ENCODE assay signal across 8 mouse cellular contexts in genomic region chr5:31153516-31154151, GRCm38 (mm10). TPM values are rescaled to one million over a fixed set of nuclear protein-coding genes. Genes with fewer than 3 reads are reported as not detected.
A peak's percentile ranks its signal among the peaks of the same experiment; 100 is the strongest.
DNase-seq lines count a peak whose midpoint lies in the region; ATAC-seq and TF ChIP-seq lines count a peak whose summit lies in the region.

No protein-coding gene starts in this region.

- peaks cover 13% of the 10 kb centered on the region; the same call in 1 of the 2 replicates for H3K36me3 ChIP-seq in forebrain, embryonic 11.5 days (ENCODE audit: control insufficient read depth, insufficient read depth, low read length)
- H3K36me3 ChIP-seq in hindbrain, embryonic 10.5 days, result peaks cover 62% of the 10 kb centered on the region
- peaks cover 33% of the 10 kb centered on the region for H3K36me3 ChIP-seq in lung, embryonic 15.5 days
- H3K36me3 ChIP-seq in stomach, postnatal 0 days (ENCODE audit: control insufficient read depth, insufficient read depth, low read length), result peaks cover 10% of the 10 kb centered on the region; the same call in 1 of the 2 replicates

- no peaks in the 10 kb centered on the region for H3K9me3 ChIP-seq in forebrain, embryonic 11.5 days (ENCODE audit: control insufficient read depth, low read length)
- H3K9me3 ChIP-seq in hindbrain, embryonic 10.5 days, result no peaks in the 10 kb centered on the region
- H3K9me3 ChIP-seq in lung, embryonic 15.5 days, result no peaks in the 10 kb centered on the region
- H3K9me3 ChIP-seq in stomach, postnatal 0 days (ENCODE audit: control insufficient read depth, low read length), result no peaks in the 10 kb centered on the region

- no peaks in the 10 kb centered on the region for H3K27me3 ChIP-seq in forebrain, embryonic 11.5 days (ENCODE audit: control insufficient read depth, insufficient read depth, low read length)
- H3K27me3 ChIP-seq in hindbrain, embryonic 10.5 days (ENCODE audit: insufficient read depth, poor library complexity, severe bottlenecking), result no peaks in the 10 kb centered on the region
- H3K27me3 ChIP-seq in lung, embryonic 15.5 days, result no peaks in the 10 kb centered on the region
- no peaks in the 10 kb centered on the region for H3K27me3 ChIP-seq in stomach, postnatal 0 days (ENCODE audit: control insufficient read depth, insufficient read depth, low read length)

- intact Hi-C loops in left cerebral cortex, adult 2 months (cut with DNase I), result loop anchor here (1.0 kb wide), 1 partner anchor 26 kb away; the partner anchor contains the start of gene Gm29609
- intact Hi-C loops in left cerebral cortex, postnatal 25 days (cut with DNase I), result no loop called here

- H3K9ac ChIP-seq in forebrain, embryonic 11.5 days (ENCODE audit: low read length), result peak overlapping the region; percentile 72
- peak overlapping the region; percentile 80 for H3K9ac ChIP-seq in lung, embryonic 15.5 days
- H3K9ac ChIP-seq in stomach, postnatal 0 days (ENCODE audit: low read length), result peak overlapping the region; percentile 76

- TF ChIP-seq CTCF in left cerebral cortex, adult 2 months (IDR thresholded peaks at IDR 0.05), result no peak
- TF ChIP-seq CTCF in stomach, postnatal 0 days (IDR thresholded peaks at IDR 0.05; ENCODE audit: low read depth), result no peak

- DNase-seq in left cerebral cortex, adult 2 months (ENCODE audit: extremely low spot score in 1 of 2, low spot score in 2 of 2), result no peak
- no peak for DNase-seq in left cerebral cortex, postnatal 25 days (ENCODE audit: low spot score in 2 of 2)
- no peak for DNase-seq in forebrain, embryonic 11.5 days (ENCODE audit: low spot score)
- no peak for DNase-seq in hindbrain, embryonic 10.5 days (ENCODE audit: low spot score)
- DNase-seq in stomach, postnatal 0 days (ENCODE audit: low spot score), result no peak
- DNase-seq in adrenal gland, postnatal 4 days (ENCODE audit: low spot score in 2 of 2), result no peak

- H3K27ac ChIP-seq in left cerebral cortex, adult 2 months, result peak overlapping the region; percentile 86
- H3K27ac ChIP-seq in forebrain, embryonic 11.5 days (ENCODE audit: low read depth, low read length), result no peak overlapping the region
- H3K27ac ChIP-seq in hindbrain, embryonic 10.5 days, result peak overlapping the region; percentile 87
- H3K27ac ChIP-seq in lung, embryonic 15.5 days, result peak overlapping the region; percentile 78; the same call in 1 of the 2 replicates
- no peak overlapping the region for H3K27ac ChIP-seq in stomach, postnatal 0 days (replicated peaks)

- peak overlapping the region; percentile 88 for H3K4me3 ChIP-seq in left cerebral cortex, adult 2 months
- H3K4me3 ChIP-seq in forebrain, embryonic 11.5 days (ENCODE audit: low read depth, low read length), result peak overlapping the region; percentile 58
- peak overlapping the region; percentile 69 for H3K4me3 ChIP-seq in hindbrain, embryonic 10.5 days
- H3K4me3 ChIP-seq in lung, embryonic 15.5 days, result peak overlapping the region; percentile 75
- H3K4me3 ChIP-seq in stomach, postnatal 0 days (ENCODE audit: low read depth, low read length), result peak overlapping the region; percentile 64

- 41% methylated on average over 6 of the region's 6 CpGs for WGBS in forebrain, embryonic 11.5 days
- 42% methylated on average over 6 of the region's 6 CpGs for WGBS in hindbrain, embryonic 10.5 days
- 31% methylated on average over 6 of the region's 6 CpGs for WGBS in lung, embryonic 15.5 days
- WGBS in stomach, postnatal 0 days, result 23% methylated on average over 6 of the region's 6 CpGs

- peaks cover 5% of the 10 kb centered on the region; the same call in 1 of the 2 replicates for H3K4me1 ChIP-seq in forebrain, embryonic 11.5 days (replicated peaks; ENCODE audit: control insufficient read depth, insufficient read depth, low read length)
- peaks cover 13% of the 10 kb centered on the region for H3K4me1 ChIP-seq in hindbrain, embryonic 10.5 days (replicated peaks)
- peaks cover 16% of the 10 kb centered on the region for H3K4me1 ChIP-seq in lung, embryonic 15.5 days
- peaks cover 4% of the 10 kb centered on the region; the same call in 1 of the 2 replicates for H3K4me1 ChIP-seq in stomach, postnatal 0 days (replicated peaks; ENCODE audit: control insufficient read depth, insufficient read depth)

- H3K4me2 ChIP-seq in forebrain, embryonic 11.5 days (ENCODE audit: low read depth, low read length, severe bottlenecking), result peak overlapping the region; percentile 94
- H3K4me2 ChIP-seq in lung, embryonic 15.5 days, result peak overlapping the region; percentile 86
- H3K4me2 ChIP-seq in stomach, postnatal 0 days (replicated peaks; ENCODE audit: low read depth), result peak overlapping the region; percentile 65

- TF ChIP-seq EP300 in stomach, postnatal 0 days (optimal IDR thresholded peaks at IDR 0.05), result no peak

- ATAC-seq in forebrain, embryonic 11.5 days (replicated peaks; ENCODE audit: low FRiP score), result peak; percentile 31
- ATAC-seq in lung, embryonic 15.5 days (ENCODE audit: borderline replicate concordance, extremely low read depth, low FRiP score, low TSS enrichment), result peak; percentile 15; the same call in 1 of the 2 replicates
- peak; percentile 21; the same call in 1 of the 2 replicates for ATAC-seq in stomach, postnatal 0 days (ENCODE audit: low FRiP score, low TSS enrichment)
- ATAC-seq in megakaryocyte progenitor cell, adult 5-6 weeks (replicated peaks; ENCODE audit: poor library complexity), result no peak

RNA-seq across cellular contexts. Expression of gene Mpv17, which starts 0.4 kb away (rescaled TPM):
- total RNA-seq in left cerebral cortex, adult 2 months (2021), result 10 to 100 TPM; 47.8 to 49.2 TPM
- 10 to 100 TPM; 47.5 to 48.6 TPM for total RNA-seq in left cerebral cortex, postnatal 25 days (2021)
- 56.3 and 57.5 TPM in 2 replicates for polyA plus RNA-seq in forebrain, embryonic 11.5 days (2014; fragmentation: Nextera tagmentation; extraction: Ambion mirVana)
- polyA plus RNA-seq in hindbrain, embryonic 10.5 days (2016; fragmentation: Nextera tagmentation; extraction: Ambion mirVana), result 59.2 and 60.7 TPM in 2 replicates
- polyA plus RNA-seq in lung, embryonic 15.5 days (2015; fragmentation: Nextera tagmentation; extraction: Ambion mirVana), result 51.3 and 60.6 TPM in 2 replicates
- polyA plus RNA-seq in stomach, postnatal 0 days (2015; fragmentation: Nextera tagmentation; extraction: Ambion mirVana), result 29.4 and 29.6 TPM in 2 replicates
- 10 to 100 TPM; 51.9 to 52.7 TPM for total RNA-seq in adrenal gland, postnatal 4 days (2021)
- 27.1 and 35.3 TPM in 2 replicates for total RNA-seq in megakaryocyte progenitor cell, adult 5-6 weeks (2015)
- total RNA-seq in megakaryocyte progenitor cell, adult 5-6 weeks (2017), result 18.0 and 32.8 TPM in 2 replicates

RNA-seq across cellular contexts. Expression of gene Ucn, which starts 15.0 kb away (rescaled TPM):
- total RNA-seq in left cerebral cortex, adult 2 months (2021), result 1 to 10 TPM; 1.3 to 1.8 TPM
- total RNA-seq in left cerebral cortex, postnatal 25 days (2021), result 1 to 10 TPM; 1.5 to 2.2 TPM
- polyA plus RNA-seq in forebrain, embryonic 11.5 days (2014; fragmentation: Nextera tagmentation; extraction: Ambion mirVana), result not detected in 2 replicates
- polyA plus RNA-seq in hindbrain, embryonic 10.5 days (2016; fragmentation: Nextera tagmentation; extraction: Ambion mirVana), result not detected in 2 replicates
- polyA plus RNA-seq in lung, embryonic 15.5 days (2015; fragmentation: Nextera tagmentation; extraction: Ambion mirVana), result not detected in 2 replicates
- polyA plus RNA-seq in stomach, postnatal 0 days (2015; fragmentation: Nextera tagmentation; extraction: Ambion mirVana), result not detected in 2 replicates
- total RNA-seq in adrenal gland, postnatal 4 days (2021), result not detected
- not detected in 2 replicates for total RNA-seq in megakaryocyte progenitor cell, adult 5-6 weeks (2015)
- not detected in 2 replicates for total RNA-seq in megakaryocyte progenitor cell, adult 5-6 weeks (2017)

RNA-seq across cellular contexts. Expression of gene Gm29609, which starts 26.1 kb away (rescaled TPM):
- total RNA-seq in left cerebral cortex, adult 2 months (2021), result 1 to 10 TPM; 3.0 to 3.2 TPM
- total RNA-seq in left cerebral cortex, postnatal 25 days (2021), result 1 to 10 TPM; 3.5 to 3.8 TPM
- 2.1 and 2.3 TPM in 2 replicates for polyA plus RNA-seq in forebrain, embryonic 11.5 days (2014; fragmentation: Nextera tagmentation; extraction: Ambion mirVana)
- polyA plus RNA-seq in hindbrain, embryonic 10.5 days (2016; fragmentation: Nextera tagmentation; extraction: Ambion mirVana), result 0.80 and 0.89 TPM in 2 replicates
- polyA plus RNA-seq in lung, embryonic 15.5 days (2015; fragmentation: Nextera tagmentation; extraction: Ambion mirVana), result 1.1 and 1.4 TPM in 2 replicates
- polyA plus RNA-seq in stomach, postnatal 0 days (2015; fragmentation: Nextera tagmentation; extraction: Ambion mirVana), result 0.31 and 0.57 TPM in 2 replicates
- 1 to 10 TPM; 2.7 to 3.3 TPM for total RNA-seq in adrenal gland, postnatal 4 days (2021)
- 0.35 and 0.59 TPM in 2 replicates for total RNA-seq in megakaryocyte progenitor cell, adult 5-6 weeks (2015)
- 0.10 TPM in 1 of 2 replicates, not detected in the other for total RNA-seq in megakaryocyte progenitor cell, adult 5-6 weeks (2017)

RNA-seq across cellular contexts. Expression of gene Gtf3c2, which starts 26.3 kb away (rescaled TPM):
- 10 to 100 TPM; 56.8 to 61.1 TPM for total RNA-seq in left cerebral cortex, adult 2 months (2021)
- total RNA-seq in left cerebral cortex, postnatal 25 days (2021), result 10 to 100 TPM; 53.3 to 57.8 TPM
- polyA plus RNA-seq in forebrain, embryonic 11.5 days (2014; fragmentation: Nextera tagmentation; extraction: Ambion mirVana), result 101 and 109 TPM in 2 replicates
- 105 and 118 TPM in 2 replicates for polyA plus RNA-seq in hindbrain, embryonic 10.5 days (2016; fragmentation: Nextera tagmentation; extraction: Ambion mirVana)
- polyA plus RNA-seq in lung, embryonic 15.5 days (2015; fragmentation: Nextera tagmentation; extraction: Ambion mirVana), result 68.4 and 69.3 TPM in 2 replicates
- polyA plus RNA-seq in stomach, postnatal 0 days (2015; fragmentation: Nextera tagmentation; extraction: Ambion mirVana), result 19.9 and 25.1 TPM in 2 replicates
- 10 to 100 TPM; 87.2 to 88.0 TPM for total RNA-seq in adrenal gland, postnatal 4 days (2021)
- 72.1 and 83.7 TPM in 2 replicates for total RNA-seq in megakaryocyte progenitor cell, adult 5-6 weeks (2015)
- total RNA-seq in megakaryocyte progenitor cell, adult 5-6 weeks (2017), result 46.9 and 63.5 TPM in 2 replicates

RNA-seq across cellular contexts. Expression of gene Trim54, which starts 37.1 kb away (rescaled TPM):
- 1 to 10 TPM; 2.0 to 2.2 TPM for total RNA-seq in left cerebral cortex, adult 2 months (2021)
- 1 to 10 TPM; 2.5 to 4.0 TPM for total RNA-seq in left cerebral cortex, postnatal 25 days (2021)
- polyA plus RNA-seq in forebrain, embryonic 11.5 days (2014; fragmentation: Nextera tagmentation; extraction: Ambion mirVana), result not detected in 2 replicates
- polyA plus RNA-seq in hindbrain, embryonic 10.5 days (2016; fragmentation: Nextera tagmentation; extraction: Ambion mirVana), result not detected in 2 replicates
- polyA plus RNA-seq in lung, embryonic 15.5 days (2015; fragmentation: Nextera tagmentation; extraction: Ambion mirVana), result 0.36 and 0.70 TPM in 2 replicates
- 0.06 TPM in 1 of 2 replicates, not detected in the other for polyA plus RNA-seq in stomach, postnatal 0 days (2015; fragmentation: Nextera tagmentation; extraction: Ambion mirVana)
- 1 to 10 TPM; 1.8 to 4.2 TPM for total RNA-seq in adrenal gland, postnatal 4 days (2021)
- total RNA-seq in megakaryocyte progenitor cell, adult 5-6 weeks (2015), result not detected in 2 replicates
- total RNA-seq in megakaryocyte progenitor cell, adult 5-6 weeks (2017), result not detected in 2 replicates

Comparison
In these comparisons a context has a peak if more than half of its experiments do, and no peak if none do; other contexts are left out.
1. H3K27ac ChIP-seq: peak in left cerebral cortex, adult 2 months (single experiment), hindbrain, embryonic 10.5 days (single experiment) and lung, embryonic 15.5 days (single experiment); none in forebrain, embryonic 11.5 days (single experiment) and stomach, postnatal 0 days (single experiment).
2. Peak in every context shown above with its lines, with median percentiles within 50 percentile points of each other: H3K4me3 ChIP-seq, H3K4me2 ChIP-seq and H3K9ac ChIP-seq.